Mouse (Mus musculus) liver, postnatal 0 days (tissue): ENCODE measurements around the gene Fcgr3. TPM values are rescaled to one million over a fixed set of nuclear protein-coding genes. Genes with fewer than 3 reads are reported as not detected.
"Not testable (repeated sequence)": the region's sequence is repeated elsewhere in the genome, so short reads cannot be mapped to it uniquely, and the experiment has no call there.

ENCODE experiments used
- ATAC-seq: fragments of 200-750 bp; cut with Nextera tagmentation; 2 replicates; pipeline ENCODE4 v1.8.0; 2017; ENCODE audit warnings: mild to moderate bottlenecking, moderate library complexity
- DNase-seq: peaks from one replicate; pipeline ENCODE4 v3.0.0-alpha.2; 2016
- H3K27ac ChIP-seq: fragments of 300-500 bp; sonication (generic); 2 replicates; pipeline ENCODE4 v1.5.1; 2014; ENCODE audit warnings: antibody characterized with exemption, moderate library complexity, mild to moderate bottlenecking, low read depth
- H3K27me3 ChIP-seq: fragments of 300-500 bp; sonication (generic); 2 replicates; pipeline ENCODE4 v1.6.1; 2014; ENCODE audit warnings: low read length, control low read depth, mixed read lengths; ENCODE audit not compliant: insufficient read depth
- H3K36me3 ChIP-seq: fragments of 300-500 bp; sonication (generic); replicated peaks from 2 replicates; pipeline ENCODE4 v1.6.1; 2014; ENCODE audit warnings: mild to moderate bottlenecking, control low read depth, low read length, moderate library complexity, mixed read lengths; ENCODE audit not compliant: insufficient read depth
- H3K4me1 ChIP-seq: fragments of 300-500 bp; sonication (generic); 2 replicates; pipeline ENCODE4 v1.6.1; 2014; ENCODE audit warnings: antibody characterized with exemption, mild to moderate bottlenecking, control low read depth; ENCODE audit not compliant: insufficient read depth
- H3K4me2 ChIP-seq: fragments of 300-500 bp; sonication (generic); 2 replicates; pipeline ENCODE4 v1.6.1; 2014; ENCODE audit warnings: low read depth, mild to moderate bottlenecking, low read length, moderate library complexity, mixed read lengths
- H3K4me3 ChIP-seq: fragments of 300-500 bp; sonication (generic); 2 replicates; pipeline ENCODE4 v1.5.1; 2014; ENCODE audit warnings: low read depth, low read length
- H3K9ac ChIP-seq: fragments of 300-500 bp; sonication (generic); replicated peaks from 2 replicates; pipeline ENCODE4 v1.6.1; 2014; ENCODE audit warnings: mild to moderate bottlenecking, moderate library complexity
- H3K9me3 ChIP-seq: fragments of 300-500 bp; sonication (generic); 2 replicates; pipeline ENCODE4 v1.6.1; 2016; ENCODE audit warnings: mild to moderate bottlenecking, control low read depth, low read length, mixed read lengths
- CTCF ChIP-seq: sonication (generic); IDR thresholded peaks from 2 replicates; pipeline ENCODE4 v1.5.1; 2016; ENCODE audit warnings: antibody characterized with exemption, low read depth
- EP300 ChIP-seq: IDR thresholded peaks from 2 replicates; pipeline ENCODE4 v1.6.1; 2016; ENCODE audit warnings: antibody characterized with exemption, low read depth, mild to moderate bottlenecking
- whole genome bisulfite sequencing: fragments of 180-500 bp; shearing (Covaris S2); extraction: QIAGEN DNeasy Blood & Tissue Kit; methylation state at CpG from one replicate; pipeline ENCODE4 v1.1.7; 2014; ENCODE audit not compliant: insufficient replicate concordance; 5-methylcytosine and 5-hydroxymethylcytosine counted together
- polyA plus RNA-seq: library from polyadenylated mRNA; unstranded; fragments of >200 nt; fragmentation: Nextera tagmentation; extraction: Ambion mirVana; gene quantifications from 2 replicates; pipeline ENCODE4 v1.2.1, GENCODE M21; 2015

Gene Fcgr3
- polyA plus RNA-seq, 1 experiment from 2014 or later: 41.8 TPM

DNA sequence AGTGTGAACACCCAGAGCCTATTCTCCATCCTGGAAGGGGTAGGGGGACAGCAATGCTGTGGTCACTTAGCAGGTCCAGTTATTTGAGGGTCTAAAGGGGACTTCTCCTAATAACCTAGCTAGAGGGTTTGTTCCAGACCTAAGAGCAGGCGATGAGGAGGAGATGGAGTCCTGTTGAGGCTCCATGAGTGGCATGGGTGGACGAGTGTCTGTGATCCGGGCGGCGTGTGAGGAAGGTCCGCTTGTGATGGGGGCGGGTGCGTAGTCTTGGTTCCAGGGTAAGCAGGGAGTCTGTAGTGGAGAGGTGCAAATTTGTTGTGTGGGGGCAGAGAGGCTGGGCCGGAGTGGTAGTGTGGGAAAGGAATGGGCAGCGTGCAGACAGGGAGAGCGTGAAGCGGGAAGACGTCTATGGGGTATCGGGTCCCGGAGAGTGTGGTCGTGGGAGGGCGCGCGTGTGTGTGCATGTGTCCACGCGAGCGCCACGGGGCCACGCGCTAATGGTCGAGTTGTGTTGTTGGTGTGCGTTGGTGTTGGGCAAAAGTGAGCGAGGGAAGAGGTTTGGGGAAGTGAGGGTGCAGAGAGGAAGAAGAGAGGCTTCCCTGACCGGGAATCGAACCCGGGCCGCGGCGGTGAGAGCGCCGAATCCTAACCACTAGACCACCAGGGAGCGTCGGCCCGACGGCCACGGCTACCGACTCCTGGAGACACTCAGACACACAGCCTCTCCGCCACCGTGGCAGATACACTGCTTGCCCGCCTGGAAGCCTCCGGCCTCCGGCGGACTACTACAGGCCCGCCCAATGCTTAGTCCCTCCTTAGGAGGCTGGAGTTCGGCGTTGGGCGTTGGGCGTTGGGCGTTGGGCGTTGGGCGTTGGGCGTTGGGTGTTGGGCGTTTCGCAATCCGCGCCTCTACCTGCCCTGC, 905 bp downstream of the Fcgr3 start:
- 10% methylated on average over 36 of the region's 61 CpGs for WGBS
- peak overlapping the region; percentile 42 for H3K4me3 ChIP-seq
- not testable (repeated sequence) for H3K4me1 ChIP-seq, H3K36me3 ChIP-seq, H3K9me3 ChIP-seq
- DNase-seq (peak; percentile 46), ATAC-seq (peak; percentile 81)
- H3K27ac ChIP-seq: 0 out of 2 replicates have a peak overlapping the region, but pooled peaks have one; percentile 1
- peaks cover 16% of the 10 kb centered on the region for H3K27me3 ChIP-seq
- peak overlapping the region; percentile 59 for H3K4me2 ChIP-seq
- 0 out of 2 replicates have a peak overlapping the region, but pooled peaks have one; percentile 3 for H3K9ac ChIP-seq

GRCm38 (mm10) chr1:171061566-171061965, 3.2 kb downstream of the Fcgr3 start:
- H3K27me3 ChIP-seq: peaks cover 12% of the 10 kb centered on the region
- H3K4me3 ChIP-seq: no peak overlapping the region
- 64% methylated on average over 3 of the region's 3 CpGs for WGBS
- no peak for ATAC-seq
- TF ChIP-seq CTCF: no peak
- no peak for TF ChIP-seq EP300
- H3K4me1 ChIP-seq: peaks cover 11% of the 10 kb centered on the region
- no peak overlapping the region for H3K4me2 ChIP-seq
- H3K36me3 ChIP-seq: no peaks in the 10 kb centered on the region
- no peaks in the 10 kb centered on the region for H3K9me3 ChIP-seq
- H3K27ac ChIP-seq: no peak overlapping the region
- DNase-seq: no peak
- H3K9ac ChIP-seq: no peak overlapping the region

DNA sequence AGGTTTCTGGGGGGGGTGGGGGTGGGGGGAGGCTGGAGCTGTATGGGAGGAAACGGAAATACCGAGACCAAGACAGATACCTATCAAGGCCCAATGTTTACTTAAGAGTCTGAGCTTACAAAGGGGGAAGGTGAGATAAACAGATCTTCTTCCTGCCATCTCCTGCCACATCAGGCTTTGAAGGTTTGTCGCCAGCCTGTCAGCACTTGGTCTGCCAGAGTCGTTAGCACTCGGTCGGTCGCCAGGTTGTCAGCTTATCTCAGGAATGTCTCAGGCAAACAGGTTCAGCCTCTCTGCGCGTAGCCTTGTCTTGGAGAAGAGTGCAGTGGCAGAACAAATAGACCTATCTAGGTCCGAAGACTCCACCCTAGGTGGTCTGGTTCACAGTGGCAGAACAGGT, 4.3 kb downstream of the Fcgr3 start:
- ATAC-seq: no peak
- no peak overlapping the region for H3K4me3 ChIP-seq

GRCm38 (mm10) chr1:171059203-171059602, 5.5 kb downstream of the Fcgr3 start:
- ATAC-seq (no peak), DNase-seq (no peak)
- Histone ChIP-seq H3K9me3 (no peaks in the 10 kb centered on the region), H3K4me3 (peak overlapping the region; percentile 34), H3K27ac (peak overlapping the region; percentile 58), H3K36me3 (no peaks in the 10 kb centered on the region), H3K27me3 (peaks cover 4% of the 10 kb centered on the region), H3K9ac (0 out of 2 replicates have a peak overlapping the region, but pooled peaks have one; percentile 26), H3K4me2 (0 out of 2 replicates have a peak overlapping the region, but pooled peaks have one; percentile 34), H3K4me1 (peaks cover 7% of the 10 kb centered on the region)
- TF ChIP-seq CTCF (no peak), EP300 (no peak)
- WGBS: 29% methylated on average over 2 of the region's 2 CpGs

More for the DNA sequence above, 4.3 kb downstream of the Fcgr3 start:
- H3K4me2 ChIP-seq: peak overlapping the region; percentile 10
- DNase-seq: peak; percentile 14
- peaks cover 11% of the 10 kb centered on the region for H3K4me1 ChIP-seq
- no peak overlapping the region for H3K9ac ChIP-seq
- no peaks in the 10 kb centered on the region for H3K36me3 ChIP-seq
- peaks cover 8% of the 10 kb centered on the region for H3K27me3 ChIP-seq
- H3K9me3 ChIP-seq: no peaks in the 10 kb centered on the region
- TF ChIP-seq CTCF: no peak
- TF ChIP-seq EP300: no peak
- peak overlapping the region; percentile 17 for H3K27ac ChIP-seq
- WGBS: 17% methylated on average over 10 of the region's 10 CpGs

GRCm38 (mm10) chr1:171057253-171057652, 7.5 kb downstream of the Fcgr3 start:
- no peak overlapping the region for H3K9ac ChIP-seq
- H3K4me1 ChIP-seq: peaks cover 10% of the 10 kb centered on the region
- TF ChIP-seq CTCF (no peak), EP300 (0 out of 2 replicates have a peak, but pooled peaks have one; percentile 32)
- H3K4me2 ChIP-seq: 0 out of 2 replicates have a peak overlapping the region, but pooled peaks have one; percentile 7
- 58% methylated on average over 5 of the region's 5 CpGs for WGBS
- no peaks in the 10 kb centered on the region for H3K36me3 ChIP-seq
- H3K4me3 ChIP-seq: no peak overlapping the region
- no peak overlapping the region for H3K27ac ChIP-seq
- H3K27me3 ChIP-seq: no peaks in the 10 kb centered on the region
- no peaks in the 10 kb centered on the region for H3K9me3 ChIP-seq
- peak; percentile 59 for DNase-seq
- ATAC-seq: peak; percentile 73

DNA sequence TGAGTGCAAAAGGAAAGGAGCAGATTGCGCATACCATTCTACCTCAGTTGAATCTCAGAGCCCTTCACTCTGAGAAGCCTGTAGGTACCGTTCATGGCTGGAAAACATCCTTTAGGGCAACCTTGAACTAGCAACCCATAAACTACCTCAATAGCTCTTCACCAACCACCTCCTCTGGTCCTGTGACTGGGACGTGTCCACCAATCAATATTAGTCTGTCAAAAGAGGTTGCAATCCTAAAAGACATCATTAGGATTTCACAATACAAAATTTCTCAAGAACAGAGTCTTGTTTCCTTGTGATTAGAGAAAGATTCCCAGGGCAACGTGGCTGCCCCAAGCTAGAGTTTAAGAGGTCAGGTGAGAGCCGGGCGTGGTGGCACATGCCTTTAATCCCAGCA, 11.4 kb downstream of the Fcgr3 start:
- Histone ChIP-seq H3K4me1 (peaks cover 14% of the 10 kb centered on the region), H3K9ac (no peak overlapping the region), H3K27me3 (no peaks in the 10 kb centered on the region), H3K27ac (no peak overlapping the region), H3K9me3 (no peaks in the 10 kb centered on the region), H3K4me2 (no peak overlapping the region), H3K36me3 (no peaks in the 10 kb centered on the region; the same call in 1 of the 2 replicates), H3K4me3 (no peak overlapping the region)
- TF ChIP-seq EP300: no peak
- TF ChIP-seq CTCF: no peak
- 69% methylated on average over 6 of the region's 6 CpGs for WGBS
- ATAC-seq: no peak
- no peak for DNase-seq
